Mouse (Mus musculus): ENCODE measurements around the gene Nmral1.

DNA sequence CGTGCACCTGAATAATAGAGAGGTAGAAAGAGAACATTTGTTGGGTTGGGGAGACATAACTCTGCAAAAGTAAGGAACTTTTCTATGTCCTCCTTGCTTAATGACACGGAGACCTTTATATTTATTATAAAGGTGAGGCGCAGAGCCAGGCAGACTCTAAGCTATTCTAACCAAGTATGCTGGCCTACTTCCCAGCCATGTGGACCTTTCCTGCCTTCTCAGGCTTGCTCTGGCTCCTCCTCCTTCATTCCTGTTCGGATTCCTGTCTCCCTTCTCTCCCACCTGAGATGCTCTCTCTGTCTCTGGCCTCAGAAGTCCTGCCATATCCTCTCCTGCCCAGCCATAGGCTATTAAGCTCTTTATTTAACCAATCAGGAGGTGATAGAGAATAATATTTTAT, 6.1 kb upstream of the Nmral1 start:
- no peak for TF ChIP-seq CTCF (IDR thresholded peaks at IDR 0.05)
- no peak for TF ChIP-seq POLR2A (IDR thresholded peaks at IDR 0.05; ENCODE audit: insufficient read depth, low read depth, low read length)
- TF ChIP-seq EP300 (IDR thresholded peaks at IDR 0.05; ENCODE audit: insufficient read depth, low read depth, low read length) = no peak

All from heart, adult 2 months (tissue).